Mouse (Mus musculus): Measurements from ENCODE around the gene Nt5dc2. TPM values are rescaled to one million over a fixed set of nuclear protein-coding genes. Genes with fewer than 3 reads are reported as not detected.

Gene Nt5dc2
- polyA plus RNA-seq, 1 experiment from 2014 or later: 204 TPM

GRCm38 (mm10) chr14:31141011-31141410 is 10.2 kb downstream of the Nt5dc2 start:
- Histone ChIP-seq H3K27ac (no peak overlapping the region), H3K4me2 (ENCODE audit: low read length) (no peak overlapping the region), H3K36me3 (ENCODE audit: insufficient read depth, low read length) (peaks cover 41% of the 10 kb centered on the region), H3K4me1 (replicated peaks; ENCODE audit: insufficient read depth, low read length) (no peaks in the 10 kb centered on the region), H3K4me3 (replicated peaks; ENCODE audit: low read depth, low read length) (no peak overlapping the region), H3K9me3 (replicated peaks; ENCODE audit: low read length) (no peaks in the 10 kb centered on the region), H3K27me3 (ENCODE audit: insufficient read depth, low read length) (no peaks in the 10 kb centered on the region), H3K9ac (ENCODE audit: low read depth, low read length) (no peak overlapping the region)
- TF ChIP-seq CTCF (IDR thresholded peaks at IDR 0.05; ENCODE audit: low read depth): no peak
- WGBS: 92% methylated on average over 14 of the region's 14 CpGs
- ATAC-seq (replicated peaks; ENCODE audit: low FRiP score, low read depth): no peak
- DNase-seq (ENCODE audit: low spot score): no peak

DNA sequence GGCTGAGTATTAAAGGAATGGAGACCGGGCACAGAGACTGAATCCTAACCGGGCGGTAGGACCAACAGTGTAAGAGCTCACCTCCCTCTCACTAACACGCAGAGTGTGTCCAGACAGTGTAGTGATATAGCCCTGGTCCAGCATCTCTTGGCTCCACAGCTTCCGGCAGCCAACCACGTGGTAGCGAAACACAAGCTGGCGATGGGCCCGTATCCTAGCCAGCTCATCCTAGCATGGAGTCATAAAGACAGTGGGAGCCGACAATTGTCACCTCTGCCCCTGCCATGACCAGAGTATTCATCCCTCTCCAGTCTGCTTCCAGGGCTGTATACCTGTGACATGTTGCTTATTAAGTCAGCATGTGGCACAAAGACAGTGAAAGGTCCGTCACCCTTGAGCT is 14.8 kb downstream of the Nt5dc2 start:
- TF ChIP-seq CTCF (IDR thresholded peaks at IDR 0.05; ENCODE audit: low read depth): no peak
- Histone ChIP-seq H3K4me1 (replicated peaks; ENCODE audit: insufficient read depth, low read length) (0 out of 2 replicates have a peak, but pooled peaks cover 2% of the 10 kb centered on the region), H3K27ac (no peak overlapping the region), H3K27me3 (ENCODE audit: insufficient read depth, low read length) (no peaks in the 10 kb centered on the region), H3K4me3 (replicated peaks; ENCODE audit: low read depth, low read length) (no peak overlapping the region), H3K9me3 (replicated peaks; ENCODE audit: low read length) (no peaks in the 10 kb centered on the region), H3K9ac (ENCODE audit: low read depth, low read length) (no peak overlapping the region), H3K36me3 (ENCODE audit: insufficient read depth, low read length) (0 out of 2 replicates have a peak, but pooled peaks cover 8% of the 10 kb centered on the region), H3K4me2 (ENCODE audit: low read length) (no peak overlapping the region)
- ATAC-seq (replicated peaks; ENCODE audit: low FRiP score, low read depth) (no peak), DNase-seq (ENCODE audit: low spot score) (no peak)
- WGBS: 84% methylated on average over 11 of the region's 11 CpGs

DNA sequence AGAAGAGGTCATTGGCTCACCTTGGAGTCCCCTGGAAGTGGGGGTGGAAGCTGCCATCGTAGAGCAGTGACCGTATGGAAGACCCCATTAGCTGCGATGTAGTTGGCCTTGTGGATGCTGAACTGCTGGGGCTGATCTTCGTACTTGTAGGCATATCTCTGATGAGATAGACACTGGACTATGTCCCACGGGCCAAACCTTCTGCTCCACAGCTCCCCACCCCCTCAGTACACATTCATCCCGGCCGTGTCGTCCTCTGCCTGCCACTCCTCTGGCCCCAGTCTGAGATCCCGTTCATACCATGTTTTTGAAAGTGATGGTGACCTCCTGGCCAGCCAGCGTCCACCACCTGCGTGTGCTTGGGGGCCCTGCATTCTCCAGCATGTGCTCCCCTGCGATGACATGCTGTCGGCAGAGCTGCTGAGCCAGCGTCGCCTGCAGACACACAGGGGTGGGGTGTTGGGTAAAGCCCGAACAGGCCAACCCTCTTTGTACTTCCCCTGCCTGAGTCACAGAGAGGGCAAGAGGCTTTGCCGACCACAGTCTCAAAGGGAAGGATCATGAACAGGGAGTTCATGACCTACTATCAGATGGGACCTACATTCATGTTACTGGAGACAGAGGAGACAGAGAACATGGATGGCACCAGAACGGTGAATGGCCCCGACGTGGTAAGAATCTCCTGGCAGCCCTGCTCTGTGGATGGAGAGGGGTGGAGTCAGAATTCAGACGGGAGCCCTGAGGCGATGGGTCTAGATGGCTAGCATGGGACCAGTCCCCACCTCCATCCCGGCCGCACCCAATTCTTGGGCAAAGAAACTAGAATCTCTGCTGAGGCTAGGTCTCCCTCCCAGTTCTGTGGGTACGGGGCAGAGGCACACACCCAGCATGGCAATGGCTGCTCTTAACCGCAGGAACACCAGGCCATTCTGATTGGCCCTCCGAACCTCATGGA is 29.6 kb downstream of the Nt5dc2 start:
- Histone ChIP-seq H3K4me2 (ENCODE audit: low read length) (no peak overlapping the region), H3K36me3 (ENCODE audit: insufficient read depth, low read length) (no peaks in the 10 kb centered on the region), H3K9me3 (replicated peaks; ENCODE audit: low read length) (no peaks in the 10 kb centered on the region), H3K27ac (no peak overlapping the region), H3K4me3 (replicated peaks; ENCODE audit: low read depth, low read length) (no peak overlapping the region), H3K9ac (ENCODE audit: low read depth, low read length) (no peak overlapping the region), H3K27me3 (ENCODE audit: insufficient read depth, low read length) (no peaks in the 10 kb centered on the region), H3K4me1 (replicated peaks; ENCODE audit: insufficient read depth, low read length) (no peaks in the 10 kb centered on the region; the same call in 1 of the 2 replicates)
- no peak for TF ChIP-seq CTCF (IDR thresholded peaks at IDR 0.05; ENCODE audit: low read depth)
- ATAC-seq (replicated peaks; ENCODE audit: low FRiP score, low read depth): no peak
- 72% methylated on average over 27 of the region's 27 CpGs for WGBS
- no peak for DNase-seq (ENCODE audit: low spot score)

- WGBS: 87% methylated on average over 7 of the region's 7 CpGs
- Histone ChIP-seq H3K27me3 (ENCODE audit: insufficient read depth, low read length) (no peaks in the 10 kb centered on the region), H3K27ac (no peak overlapping the region), H3K9me3 (replicated peaks; ENCODE audit: low read length) (no peaks in the 10 kb centered on the region), H3K36me3 (ENCODE audit: insufficient read depth, low read length) (no peaks in the 10 kb centered on the region), H3K4me2 (ENCODE audit: low read length) (no peak overlapping the region), H3K4me3 (replicated peaks; ENCODE audit: low read depth, low read length) (no peak overlapping the region), H3K9ac (ENCODE audit: low read depth, low read length) (no peak overlapping the region), H3K4me1 (replicated peaks; ENCODE audit: insufficient read depth, low read length) (peaks cover 4% of the 10 kb centered on the region; the same call in 1 of the 2 replicates)
- TF ChIP-seq CTCF (IDR thresholded peaks at IDR 0.05; ENCODE audit: low read depth): no peak
- no peak for ATAC-seq (replicated peaks; ENCODE audit: low FRiP score, low read depth)
- no peak for DNase-seq (ENCODE audit: low spot score)
Observed at GRCm38 (mm10) chr14:31161191-31161590, 30.3 kb downstream of the Nt5dc2 start.

GRCm38 (mm10) chr14:31161638-31162037 is 30.8 kb downstream of the Nt5dc2 start:
- no peak for TF ChIP-seq CTCF (IDR thresholded peaks at IDR 0.05; ENCODE audit: low read depth)

DNA sequence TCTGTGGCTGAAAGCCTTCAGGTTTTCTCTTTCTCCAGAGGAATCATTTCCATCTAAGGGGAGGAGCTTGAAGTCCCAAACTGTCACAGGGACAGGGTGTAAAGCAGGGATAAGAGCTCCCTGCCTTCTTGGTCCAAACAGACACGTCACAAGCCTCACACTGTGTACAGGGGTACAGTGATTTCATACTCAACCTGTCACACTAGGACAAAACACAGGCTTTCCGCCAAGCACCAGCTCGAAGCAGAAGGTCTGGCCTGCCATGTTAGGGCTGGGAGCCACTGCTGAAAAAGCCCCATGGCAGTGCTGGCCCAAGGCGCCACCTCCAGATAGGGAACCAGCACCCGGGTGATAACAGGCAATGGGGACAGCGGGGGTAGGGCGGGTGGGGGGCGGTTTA is 33.2 kb downstream of the Nt5dc2 start:
- no peak overlapping the region for H3K9ac ChIP-seq (ENCODE audit: low read depth, low read length)
- no peak overlapping the region for H3K4me2 ChIP-seq (ENCODE audit: low read length)
- ATAC-seq (replicated peaks; ENCODE audit: low FRiP score, low read depth): no peak
- H3K27ac ChIP-seq: no peak overlapping the region
- DNase-seq (ENCODE audit: low spot score): no peak
- peaks cover 13% of the 10 kb centered on the region; the same call in 1 of the 2 replicates for H3K4me1 ChIP-seq (replicated peaks; ENCODE audit: insufficient read depth, low read length)
- no peak overlapping the region for H3K4me3 ChIP-seq (replicated peaks; ENCODE audit: low read depth, low read length)
- no peaks in the 10 kb centered on the region for H3K27me3 ChIP-seq (ENCODE audit: insufficient read depth, low read length)
- H3K36me3 ChIP-seq (ENCODE audit: insufficient read depth, low read length): no peaks in the 10 kb centered on the region
- WGBS: 84% methylated on average over 8 of the region's 8 CpGs
- H3K9me3 ChIP-seq (replicated peaks; ENCODE audit: low read length): no peaks in the 10 kb centered on the region
- no peak for TF ChIP-seq CTCF (IDR thresholded peaks at IDR 0.05; ENCODE audit: low read depth)

More at GRCm38 (mm10) chr14:31161638-31162037, 30.8 kb downstream of the Nt5dc2 start:
- H3K27ac ChIP-seq: no peak overlapping the region
- peaks cover 7% of the 10 kb centered on the region; the same call in 1 of the 2 replicates for H3K4me1 ChIP-seq (replicated peaks; ENCODE audit: insufficient read depth, low read length)
- H3K4me2 ChIP-seq (ENCODE audit: low read length): no peak overlapping the region
- no peak for DNase-seq (ENCODE audit: low spot score)
- H3K9ac ChIP-seq (ENCODE audit: low read depth, low read length): no peak overlapping the region
- no peak overlapping the region for H3K4me3 ChIP-seq (replicated peaks; ENCODE audit: low read depth, low read length)
- no peaks in the 10 kb centered on the region for H3K9me3 ChIP-seq (replicated peaks; ENCODE audit: low read length)
- H3K27me3 ChIP-seq (ENCODE audit: insufficient read depth, low read length): no peaks in the 10 kb centered on the region
- no peaks in the 10 kb centered on the region for H3K36me3 ChIP-seq (ENCODE audit: insufficient read depth, low read length)
- 57% methylated on average over 10 of the region's 10 CpGs for WGBS
- no peak for ATAC-seq (replicated peaks; ENCODE audit: low FRiP score, low read depth)

Data from kidney, postnatal 0 days (tissue).